Mouse (Mus musculus) limb, embryonic 14.5 days (tissue): ENCODE measurements around the gene Nrp2. TPM values are rescaled to one million over a fixed set of nuclear protein-coding genes. Genes with fewer than 3 reads are reported as not detected.

Experiments
- ATAC-seq: fragments of 200-750 bp; cut with Nextera tagmentation; 2 replicates; pipeline ENCODE4 v1.8.0; 2017; ENCODE audit warnings: low read depth, moderate number of reproducible peaks, moderate TSS enrichment; ENCODE audit not compliant: low FRiP score
- DNase-seq: peaks from one replicate; pipeline ENCODE4 v3.0.0-alpha.2; 2015; ENCODE audit warnings: low spot score
- H3K27ac ChIP-seq: fragments of 300-500 bp; sonication (generic); replicated peaks from 2 replicates; pipeline ENCODE4 v1.5.1; 2014; ENCODE audit warnings: low read depth, mild to moderate bottlenecking, low read length, moderate library complexity, mixed read lengths
- H3K27me3 ChIP-seq: fragments of 300-500 bp; sonication (generic); 2 replicates; pipeline ENCODE4 v1.6.1; 2014; ENCODE audit warnings: low read length, mixed read lengths; ENCODE audit not compliant: control insufficient read depth, insufficient read depth
- H3K36me3 ChIP-seq: fragments of 300-500 bp; sonication (generic); 2 replicates; pipeline ENCODE4 v1.6.1; 2014; ENCODE audit warnings: mild to moderate bottlenecking, low read length, moderate library complexity, mixed read lengths; ENCODE audit not compliant: control insufficient read depth, insufficient read depth
- H3K4me1 ChIP-seq: fragments of 300-500 bp; sonication (generic); 2 replicates; pipeline ENCODE4 v1.6.1; 2014; ENCODE audit warnings: antibody characterized with exemption, low read length, mixed read lengths; ENCODE audit not compliant: control insufficient read depth, insufficient read depth
- H3K4me2 ChIP-seq: fragments of 300-500 bp; sonication (generic); replicated peaks from 2 replicates; pipeline ENCODE4 v1.6.1; 2014; ENCODE audit warnings: low read depth, mild to moderate bottlenecking, low read length, moderate library complexity; ENCODE audit not compliant: severe bottlenecking
- H3K4me3 ChIP-seq: fragments of 300-500 bp; sonication (generic); replicated peaks from 2 replicates; pipeline ENCODE4 v1.5.1; 2014; ENCODE audit warnings: low read length
- H3K9ac ChIP-seq: fragments of 300-500 bp; sonication (generic); 2 replicates; pipeline ENCODE4 v1.6.1; 2014; ENCODE audit warnings: mild to moderate bottlenecking, low read depth, low read length, moderate library complexity; ENCODE audit not compliant: severe bottlenecking
- H3K9me3 ChIP-seq: fragments of 300-500 bp; sonication (generic); 2 replicates; pipeline ENCODE4 v1.6.1; 2016; ENCODE audit warnings: low read length; ENCODE audit not compliant: control insufficient read depth
- POLR2A ChIP-seq: fragments of 200-500 bp; IDR thresholded peaks from 2 replicates; pipeline ENCODE4 v1.8.0; 2012; ENCODE audit warnings: inconsistent platforms, mild to moderate bottlenecking, moderate library complexity, borderline replicate concordance; ENCODE audit not compliant: insufficient read depth, insufficient read length; ENCODE audit errors: extremely low read depth
- WGBS: fragments of 180-500 bp; shearing (Covaris S2); extraction: QIAGEN DNeasy Blood & Tissue Kit; methylation state at CpG from one replicate; pipeline ENCODE4 v1.1.7; 2014; 5-methylcytosine and 5-hydroxymethylcytosine counted together
- polyA plus RNA-seq, 2 experiments: library from polyadenylated mRNA; depleted of rRNA in 1 of 2; stranded (reverse) in 1 of 2; unstranded in 1 of 2; fragments of >200 nt; fragmentation: Nextera tagmentation in 1 of 2; extraction: Ambion mirVana in 1 of 2; gene quantifications; 2 replicates each; pipeline versions ENCODE4 v1.2.1 to v1.2.3; 2012 to 2014

Gene Nrp2
- polyA plus RNA-seq, 2 experiments, result 30.4 to 60.3 TPM

- DNase-seq (no peak), ATAC-seq (no peak)
- no peak overlapping the region for H3K9ac ChIP-seq
- no peaks in the 10 kb centered on the region for H3K27me3 ChIP-seq
- no peaks in the 10 kb centered on the region for H3K9me3 ChIP-seq
- 40% methylated on average over 4 of the region's 4 CpGs for WGBS
- H3K4me1 ChIP-seq, result peaks cover 20% of the 10 kb centered on the region
- H3K4me3 ChIP-seq, result no peak overlapping the region
- TF ChIP-seq POLR2A, result no peak
- H3K4me2 ChIP-seq, result no peak overlapping the region
- H3K27ac ChIP-seq, result no peak overlapping the region
- no peaks in the 10 kb centered on the region for H3K36me3 ChIP-seq
These were observed 96.3 kb downstream of the Nrp2 start for GRCm38 (mm10) chr1:62799427-62799826.

- H3K9me3 ChIP-seq, result no peaks in the 10 kb centered on the region
- peaks cover 11% of the 10 kb centered on the region; the same call in 1 of the 2 replicates for H3K4me1 ChIP-seq
- no peaks in the 10 kb centered on the region for H3K36me3 ChIP-seq
- no peak overlapping the region for H3K4me3 ChIP-seq
- H3K27me3 ChIP-seq, result no peaks in the 10 kb centered on the region
- ATAC-seq (no peak), DNase-seq (no peak)
- H3K27ac ChIP-seq, result no peak overlapping the region
- no peak overlapping the region for H3K4me2 ChIP-seq
- no peak for TF ChIP-seq POLR2A
- 91% methylated on average over 5 of the region's 5 CpGs for WGBS
- no peak overlapping the region for H3K9ac ChIP-seq
These were observed 97.3 kb downstream of the Nrp2 start for GRCm38 (mm10) chr1:62800351-62800750.

- Histone ChIP-seq H3K4me2 (no peak overlapping the region), H3K27me3 (no peaks in the 10 kb centered on the region), H3K9ac (no peak overlapping the region), H3K4me3 (no peak overlapping the region), H3K36me3 (no peaks in the 10 kb centered on the region), H3K4me1 (peaks cover 17% of the 10 kb centered on the region), H3K27ac (no peak overlapping the region), H3K9me3 (no peaks in the 10 kb centered on the region)
- ATAC-seq, result no peak
- no peak for TF ChIP-seq POLR2A
- 63% methylated on average over 4 of the region's 4 CpGs for WGBS
- DNase-seq, result no peak
These were observed 98.3 kb downstream of the Nrp2 start for GRCm38 (mm10) chr1:62801429-62801828.

GRCm38 (mm10) chr1:62801842-62802241 lies 98.8 kb downstream of the Nrp2 start:
- TF ChIP-seq POLR2A, result no peak
- Histone ChIP-seq H3K9ac (no peak overlapping the region), H3K36me3 (no peaks in the 10 kb centered on the region), H3K4me1 (peaks cover 21% of the 10 kb centered on the region), H3K4me2 (no peak overlapping the region), H3K27me3 (no peaks in the 10 kb centered on the region), H3K4me3 (no peak overlapping the region), H3K9me3 (no peaks in the 10 kb centered on the region), H3K27ac (no peak overlapping the region)
- ATAC-seq, result no peak
- no peak for DNase-seq
- WGBS, result 79% methylated on average over 3 of the region's 3 CpGs

- WGBS, result 54% methylated on average over 1 of the region's 1 CpGs
These were observed 100.5 kb downstream of the Nrp2 start for GRCm38 (mm10) chr1:62803544-62803943.

GRCm38 (mm10) chr1:62806014-62806413 lies 102.9 kb downstream of the Nrp2 start:
- TF ChIP-seq POLR2A, result no peak
- H3K4me3 ChIP-seq, result no peak overlapping the region
- no peak for DNase-seq
- H3K9ac ChIP-seq, result no peak overlapping the region
- H3K27ac ChIP-seq, result no peak overlapping the region
- peaks cover 14% of the 10 kb centered on the region for H3K4me1 ChIP-seq
- H3K36me3 ChIP-seq, result no peaks in the 10 kb centered on the region
- WGBS, result 30% methylated on average over 1 of the region's 1 CpGs
- H3K9me3 ChIP-seq, result no peaks in the 10 kb centered on the region
- H3K27me3 ChIP-seq, result no peaks in the 10 kb centered on the region
- no peak for ATAC-seq
- no peak overlapping the region for H3K4me2 ChIP-seq

More at GRCm38 (mm10) chr1:62803544-62803943, 100.5 kb downstream of the Nrp2 start:
- DNase-seq, result no peak
- H3K36me3 ChIP-seq, result no peaks in the 10 kb centered on the region
- no peak overlapping the region for H3K9ac ChIP-seq
- peaks cover 21% of the 10 kb centered on the region for H3K4me1 ChIP-seq
- no peak overlapping the region for H3K4me2 ChIP-seq
- H3K4me3 ChIP-seq, result no peak overlapping the region
- H3K9me3 ChIP-seq, result no peaks in the 10 kb centered on the region
- no peak overlapping the region for H3K27ac ChIP-seq
- H3K27me3 ChIP-seq, result no peaks in the 10 kb centered on the region
- ATAC-seq, result no peak
- no peak for TF ChIP-seq POLR2A
